Mouse (Mus musculus) C2C12 (cell line): ENCODE measurements around the gene Slc25a48. TPM values are rescaled to one million over a fixed set of nuclear protein-coding genes. Genes with fewer than 3 reads are reported as not detected.
A peak's percentile ranks its signal among the peaks of the same experiment; 100 is the strongest.

Source experiments
- H3K27me3 ChIP-seq: one replicate; pipeline ENCODE4 v1.6.1; 2011; ENCODE audit not compliant: control insufficient read depth, insufficient read depth, insufficient read length
- H3K36me3 ChIP-seq: one replicate; pipeline ENCODE4 v1.6.1; 2011; ENCODE audit not compliant: control insufficient read depth, insufficient read depth
- H3K4me3 ChIP-seq: one replicate; pipeline ENCODE4 v1.5.1; 2011; ENCODE audit warnings: mild to moderate bottlenecking, control low read depth; ENCODE audit not compliant: poor library complexity, insufficient read depth, severe bottlenecking
- H3K79me2 ChIP-seq: one replicate; pipeline ENCODE4 v1.6.1; 2011; ENCODE audit not compliant: control insufficient read depth, insufficient read depth
- H3K79me3 ChIP-seq: one replicate; pipeline ENCODE4 v1.6.1; 2011; ENCODE audit warnings: low read depth, control low read depth
- H3ac ChIP-seq: one replicate; pipeline ENCODE3; 2011; ENCODE audit warnings: low read depth; ENCODE audit not compliant: control insufficient read depth, insufficient read length
- CTCF ChIP-seq: IDR thresholded peaks from one replicate; pipeline ENCODE4 v1.5.1; 2011; ENCODE audit not compliant: control insufficient read depth, insufficient read depth, insufficient read length
- FOSL1 ChIP-seq: IDR thresholded peaks from one replicate; pipeline ENCODE4 v1.8.0; 2011; ENCODE audit warnings: mild to moderate bottlenecking, low read length; ENCODE audit not compliant: poor library complexity, insufficient read depth, severe bottlenecking
- MAX ChIP-seq: IDR thresholded peaks from one replicate; pipeline ENCODE4 v1.6.1; 2011; ENCODE audit warnings: mild to moderate bottlenecking, control low read depth
- MYOD1 ChIP-seq: IDR thresholded peaks from one replicate; pipeline ENCODE4 v1.6.1; 2011; ENCODE audit warnings: low read depth; ENCODE audit not compliant: control insufficient read depth, insufficient read length
- USF1 ChIP-seq: IDR thresholded peaks from one replicate; pipeline ENCODE4 v1.6.1; 2011; ENCODE audit warnings: low read depth, mild to moderate bottlenecking, control low read depth, moderate library complexity
- polyA plus RNA-seq: library from polyadenylated mRNA; unstranded; fragments of >200 nt; fragmentation: generic; extraction: Trizol; gene quantifications from one replicate; pipeline ENCODE4 v1.2.1, GENCODE M21; 2012; ENCODE audit warnings: missing spikeins

Slc25a48 gene
- polyA plus RNA-seq, 1 experiment, result 0.05 TPM

DNA sequence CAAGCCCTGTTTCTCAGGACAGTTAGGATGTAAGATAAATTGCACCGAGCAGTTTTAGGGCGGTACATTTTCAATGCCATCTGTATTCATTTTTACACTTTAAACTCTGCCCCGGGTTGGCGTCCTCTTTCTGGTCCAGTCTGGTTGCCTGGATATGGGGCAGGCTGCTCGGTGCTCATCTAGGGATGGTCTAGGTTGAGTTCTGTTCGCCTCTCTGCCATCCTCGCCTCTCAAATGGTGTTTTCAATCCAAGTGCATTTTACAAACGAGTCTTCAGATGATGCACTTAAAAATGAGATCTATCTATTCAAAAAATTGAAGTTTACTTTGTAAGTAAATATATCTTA is 84.6 kb downstream of the Slc25a48 start:
- TF ChIP-seq MAX (no peak), MYOD1 (no peak), CTCF (no peak), FOSL1 (no peak), USF1 (no peak)
- Histone ChIP-seq H3K4me3 (peak overlapping the region; percentile 25), H3K27me3 (peaks cover 10% of the 10 kb centered on the region), H3K79me2 (no peaks in the 10 kb centered on the region), H3K36me3 (no peaks in the 10 kb centered on the region), H3ac (no peak overlapping the region), H3K79me3 (no peaks in the 10 kb centered on the region)

Other genes starting within 250 kb of the Slc25a48 start
- not detected for gene Neurog1, start 186.2 kb upstream of the Slc25a48 start, polyA plus RNA-seq
- 0.01 TPM for gene Cxcl14, start 141.8 kb upstream of the Slc25a48 start, polyA plus RNA-seq
- gene Gm3045, start 11.8 kb upstream of the Slc25a48 start, polyA plus RNA-seq, result not detected
- not detected for gene Il9, start 43.9 kb downstream of the Slc25a48 start, polyA plus RNA-seq
- 0.09 TPM for gene Fbxl21, start 84.1 kb downstream of the Slc25a48 start, polyA plus RNA-seq
- gene Lect2, start 110.1 kb downstream of the Slc25a48 start, polyA plus RNA-seq, result not detected
- gene Tgfbi, start 171.2 kb downstream of the Slc25a48 start, polyA plus RNA-seq, result 0.48 TPM